Mouse (Mus musculus): ENCODE data around the gene Snhg11. TPM values are rescaled to one million over a fixed set of nuclear protein-coding genes. Genes with fewer than 3 reads are reported as not detected.

The Snhg11 gene
- total and polyA plus RNA-seq, 3 experiments, result 0.22 TPM; not detected in 2

DNA sequence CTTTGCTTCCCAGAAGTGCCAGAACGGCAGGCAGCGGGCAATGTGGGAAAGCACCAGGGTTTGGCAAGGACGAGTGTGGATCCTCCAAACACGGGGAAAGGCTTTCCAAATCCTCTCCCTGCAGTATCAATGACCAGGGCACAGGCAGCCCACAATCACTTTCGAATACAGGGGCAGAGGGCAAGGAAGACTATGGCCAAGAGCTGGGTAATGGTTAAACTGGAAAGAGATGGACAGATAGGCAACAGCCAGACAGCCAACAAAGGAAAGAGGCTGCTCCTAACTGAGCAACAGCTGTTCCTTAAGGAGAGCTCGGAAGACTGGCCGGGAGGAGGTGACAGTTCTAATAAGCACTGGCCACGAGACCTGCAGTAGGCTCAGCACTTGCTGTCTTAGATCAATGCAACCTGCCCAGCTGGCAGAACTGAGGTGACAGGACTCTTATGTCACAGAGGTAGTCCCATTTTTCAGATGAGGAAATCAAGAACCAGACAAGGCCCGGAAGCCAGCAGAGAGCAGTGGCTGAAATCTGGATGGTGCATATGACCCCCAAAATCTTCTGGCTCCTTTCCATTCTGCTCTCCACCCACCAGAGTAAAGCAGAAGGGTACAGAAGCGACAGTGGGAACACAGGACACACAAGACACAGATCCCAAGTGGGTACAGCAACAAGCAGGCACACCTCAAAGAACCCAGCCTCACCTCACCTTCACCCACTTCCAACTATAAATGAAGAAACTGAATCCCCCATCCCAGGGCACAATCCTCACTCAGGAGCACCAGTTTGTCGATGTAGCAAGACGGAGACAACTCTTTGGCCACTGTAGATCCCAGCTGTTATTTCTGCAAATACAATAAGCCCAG lies 15.4 kb upstream of the Snhg11 start:
- Histone ChIP-seq H3K4me3 (ENCODE audit: low read depth, low read length) (peak overlapping the region; percentile 80), H3K9me3 (replicated peaks) (no peaks in the 10 kb centered on the region), H3K27me3 (ENCODE audit: insufficient read depth, low read length) (peaks cover under 1% of the 10 kb centered on the region), H3K36me3 (replicated peaks) (peaks cover 59% of the 10 kb centered on the region), H3K4me1 (ENCODE audit: insufficient read depth, low read depth, low read length) (peaks cover 56% of the 10 kb centered on the region)
- TF ChIP-seq GATA2 (IDR thresholded peaks at IDR 0.05; ENCODE audit: borderline replicate concordance, low read depth, low read length) (no peak), TAL1 (conservative IDR thresholded peaks at IDR 0.05; ENCODE audit: low read depth, low read length) (no peak), CTCF (IDR thresholded peaks at IDR 0.05; ENCODE audit: low read depth, low read length) (no peak), GATA1 (IDR thresholded peaks at IDR 0.05; ENCODE audit: borderline replicate concordance, low read length) (no peak), POLR2AphosphoS5 (IDR thresholded peaks at IDR 0.05; ENCODE audit: insufficient replicate concordance, low read depth, low read length) (no peak)
- ATAC-seq (ENCODE audit: extremely low read depth, insufficient number of reproducible peaks, low FRiP score, poor library complexity, severe bottlenecking), result no peak
- DNase-seq (ENCODE audit: low spot score), result no peak

- Histone ChIP-seq H3K9me3 (replicated peaks) (no peaks in the 10 kb centered on the region), H3K27me3 (ENCODE audit: insufficient read depth, low read length) (peaks cover 3% of the 10 kb centered on the region), H3K36me3 (replicated peaks) (peaks cover 49% of the 10 kb centered on the region), H3K4me1 (ENCODE audit: insufficient read depth, low read depth, low read length) (peaks cover 50% of the 10 kb centered on the region), H3K4me3 (ENCODE audit: low read depth, low read length) (peak overlapping the region; percentile 80)
- TF ChIP-seq POLR2AphosphoS5 (IDR thresholded peaks at IDR 0.05; ENCODE audit: insufficient replicate concordance, low read depth, low read length) (0 out of 2 replicates have a peak, but pooled peaks have one; percentile 48), GATA2 (IDR thresholded peaks at IDR 0.05; ENCODE audit: borderline replicate concordance, low read depth, low read length) (no peak)
- ATAC-seq (ENCODE audit: extremely low read depth, insufficient number of reproducible peaks, low FRiP score, poor library complexity, severe bottlenecking), result peak; percentile 80
- DNase-seq (ENCODE audit: low spot score), result peak; percentile 75
These were observed 14.4 kb upstream of the Snhg11 start for GRCm38 (mm10) chr2:158360873-158361677.

DNA sequence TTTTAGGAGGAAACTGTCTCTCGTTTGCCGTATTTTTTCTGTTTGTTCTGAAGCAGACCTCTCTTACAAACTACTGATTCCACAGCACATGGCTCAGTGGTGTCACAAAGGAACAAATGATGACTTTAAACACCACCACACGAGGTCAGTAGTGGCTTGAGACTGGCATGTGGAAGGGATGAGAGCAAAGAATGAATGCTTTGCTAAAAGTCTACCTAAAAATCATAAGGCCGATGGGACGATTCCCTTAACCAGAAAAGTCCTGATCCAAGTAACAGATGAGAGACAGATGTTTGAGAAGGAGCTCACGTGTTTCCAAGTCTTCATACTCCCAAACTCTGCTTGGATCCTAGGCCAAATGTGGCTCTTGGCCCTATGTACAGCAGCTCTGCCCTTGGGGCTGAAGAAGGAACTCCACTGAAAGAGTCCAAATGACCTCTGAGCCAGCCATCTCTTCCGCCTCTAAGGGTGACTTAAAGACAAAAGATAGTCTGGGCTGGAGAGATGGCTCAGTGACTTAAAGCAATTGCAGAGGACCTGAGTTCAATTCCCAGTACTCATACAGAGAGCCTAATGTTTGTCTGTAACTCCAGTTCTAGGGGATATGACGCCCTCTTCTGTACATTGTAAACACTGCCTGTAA lies 13.6 kb upstream of the Snhg11 start:
- Histone ChIP-seq H3K36me3 (replicated peaks) (peaks cover 41% of the 10 kb centered on the region), H3K4me3 (ENCODE audit: low read depth, low read length) (peak overlapping the region; percentile 80; the same call in 1 of the 2 replicates), H3K27me3 (ENCODE audit: insufficient read depth, low read length) (peaks cover 3% of the 10 kb centered on the region), H3K4me1 (ENCODE audit: insufficient read depth, low read depth, low read length) (peaks cover 43% of the 10 kb centered on the region), H3K9me3 (replicated peaks) (no peaks in the 10 kb centered on the region)
- peak; percentile 41 for ATAC-seq (ENCODE audit: extremely low read depth, insufficient number of reproducible peaks, low FRiP score, poor library complexity, severe bottlenecking)
- TF ChIP-seq TAL1 (conservative IDR thresholded peaks at IDR 0.05; ENCODE audit: low read depth, low read length), result no peak
- no peak for TF ChIP-seq CTCF (IDR thresholded peaks at IDR 0.05; ENCODE audit: low read depth, low read length)
- DNase-seq (ENCODE audit: low spot score), result no peak

GRCm38 (mm10) chr2:158364175-158364574 lies 11.3 kb upstream of the Snhg11 start:
- Histone ChIP-seq H3K9me3 (replicated peaks) (no peaks in the 10 kb centered on the region), H3K36me3 (replicated peaks) (peaks cover 18% of the 10 kb centered on the region), H3K4me3 (ENCODE audit: low read depth, low read length) (no peak overlapping the region), H3K4me1 (ENCODE audit: insufficient read depth, low read depth, low read length) (peaks cover 19% of the 10 kb centered on the region), H3K27me3 (ENCODE audit: insufficient read depth, low read length) (peaks cover 15% of the 10 kb centered on the region)
- DNase-seq (ENCODE audit: low spot score) (no peak), ATAC-seq (ENCODE audit: extremely low read depth, insufficient number of reproducible peaks, low FRiP score, poor library complexity, severe bottlenecking) (no peak)
- TF ChIP-seq POLR2AphosphoS5 (IDR thresholded peaks at IDR 0.05; ENCODE audit: insufficient replicate concordance, low read depth, low read length) (no peak), CTCF (IDR thresholded peaks at IDR 0.05; ENCODE audit: low read depth, low read length) (no peak), GATA2 (IDR thresholded peaks at IDR 0.05; ENCODE audit: borderline replicate concordance, low read depth, low read length) (no peak), TAL1 (conservative IDR thresholded peaks at IDR 0.05; ENCODE audit: low read depth, low read length) (no peak), GATA1 (IDR thresholded peaks at IDR 0.05; ENCODE audit: borderline replicate concordance, low read length) (no peak)

- TF ChIP-seq GATA1 (IDR thresholded peaks at IDR 0.05; ENCODE audit: borderline replicate concordance, low read length), result no peak
These were observed 10.2 kb upstream of the Snhg11 start for GRCm38 (mm10) chr2:158365099-158365850.

DNA sequence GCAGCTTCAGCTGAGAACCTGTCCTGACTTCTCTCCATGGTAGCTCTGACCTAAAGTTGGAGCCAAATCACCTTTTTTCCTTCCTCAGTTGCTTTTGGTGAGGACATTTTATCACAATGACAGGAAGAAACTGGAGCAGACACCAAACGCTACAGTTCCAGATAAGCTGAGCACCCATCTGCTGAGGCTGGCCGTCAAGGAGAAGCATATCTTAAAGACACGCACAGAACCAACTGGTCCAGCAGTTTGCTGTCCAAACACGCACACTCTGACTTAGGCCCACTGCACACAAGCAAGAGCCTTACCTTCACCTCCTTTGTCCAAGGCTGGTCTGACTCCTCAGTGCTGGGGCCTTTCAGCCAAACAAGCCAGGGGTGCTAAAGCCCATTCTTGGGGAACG lies 7.8 kb upstream of the Snhg11 start:
- DNase-seq (ENCODE audit: low spot score) (no peak), ATAC-seq (ENCODE audit: extremely low read depth, insufficient number of reproducible peaks, low FRiP score, poor library complexity, severe bottlenecking) (no peak)
- H3K27me3 ChIP-seq (ENCODE audit: insufficient read depth, low read length), result peaks cover 32% of the 10 kb centered on the region
- TF ChIP-seq TAL1 (conservative IDR thresholded peaks at IDR 0.05; ENCODE audit: low read depth, low read length) (no peak), CTCF (IDR thresholded peaks at IDR 0.05; ENCODE audit: low read depth, low read length) (no peak), GATA1 (IDR thresholded peaks at IDR 0.05; ENCODE audit: borderline replicate concordance, low read length) (no peak), GATA2 (IDR thresholded peaks at IDR 0.05; ENCODE audit: borderline replicate concordance, low read depth, low read length) (no peak), POLR2AphosphoS5 (IDR thresholded peaks at IDR 0.05; ENCODE audit: insufficient replicate concordance, low read depth, low read length) (no peak)
- no peak overlapping the region for H3K4me3 ChIP-seq (ENCODE audit: low read depth, low read length)
- H3K4me1 ChIP-seq (ENCODE audit: insufficient read depth, low read depth, low read length), result no peaks in the 10 kb centered on the region
- no peaks in the 10 kb centered on the region for H3K9me3 ChIP-seq (replicated peaks)
- H3K36me3 ChIP-seq (replicated peaks), result no peaks in the 10 kb centered on the region

More at GRCm38 (mm10) chr2:158365099-158365850, 10.2 kb upstream of the Snhg11 start:
- Histone ChIP-seq H3K27me3 (ENCODE audit: insufficient read depth, low read length) (peaks cover 17% of the 10 kb centered on the region), H3K36me3 (replicated peaks) (peaks cover 7% of the 10 kb centered on the region), H3K4me1 (ENCODE audit: insufficient read depth, low read depth, low read length) (peaks cover 8% of the 10 kb centered on the region), H3K4me3 (ENCODE audit: low read depth, low read length) (no peak overlapping the region), H3K9me3 (replicated peaks) (no peaks in the 10 kb centered on the region)
- DNase-seq (ENCODE audit: low spot score) (no peak), ATAC-seq (ENCODE audit: extremely low read depth, insufficient number of reproducible peaks, low FRiP score, poor library complexity, severe bottlenecking) (no peak)
